Mouse (Mus musculus) T-helper 2 cell (primary cell): ENCODE measurements around the gene Ap4m1.
"Not testable (repeated sequence)": the region's sequence is repeated elsewhere in the genome, so short reads cannot be mapped to it uniquely, and the experiment has no call there.

Experiments used
- in situ Hi-C: fragments of 300-600 bp; cut with MboI, MseI; formaldehyde crosslinking; loops from one replicate; pipeline ENCODE4 v1.15.1; 2025; ENCODE audit warnings: high pct_unique_total_duplicates

Ap4m1 gene

GRCm38 (mm10) chr5:138194755-138195345 is 23.0 kb downstream of the Ap4m1 start:
- in situ Hi-C loops: no loop called here

- in situ Hi-C loops: no loop called here
Observed at GRCm38 (mm10) chr5:138195463-138195862, 23.7 kb downstream of the Ap4m1 start.

GRCm38 (mm10) chr5:138199576-138199975 is 27.8 kb downstream of the Ap4m1 start:
- in situ Hi-C loops: no loop called here

GRCm38 (mm10) chr5:138202086-138202485 is 30.3 kb downstream of the Ap4m1 start:
- in situ Hi-C loops: no loop called here

- in situ Hi-C loops: no loop called here
Observed at GRCm38 (mm10) chr5:138207253-138207652, 35.5 kb downstream of the Ap4m1 start.

GRCm38 (mm10) chr5:138207873-138208272 is 36.1 kb downstream of the Ap4m1 start:
- in situ Hi-C loops: no loop called here

- in situ Hi-C loops: not testable (repeated sequence)
Observed at GRCm38 (mm10) chr5:138216632-138217031, 44.8 kb downstream of the Ap4m1 start.

- in situ Hi-C loops: loop anchor here (10.0 kb wide), 1 partner anchor 435 kb away; no protein-coding TSS in a partner anchor
Observed at GRCm38 (mm10) chr5:138219864-138220263, 48.1 kb downstream of the Ap4m1 start.

GRCm38 (mm10) chr5:138222111-138222510 is 50.3 kb downstream of the Ap4m1 start:
- in situ Hi-C loops: loop anchor here (10.0 kb wide), 1 partner anchor 433 kb away; no protein-coding TSS in a partner anchor

GRCm38 (mm10) chr5:138223287-138223686 is 51.5 kb downstream of the Ap4m1 start:
- in situ Hi-C loops: loop anchor here (10.0 kb wide), 1 partner anchor 432 kb away; no protein-coding TSS in a partner anchor

GRCm38 (mm10) chr5:138225700-138226099 is 53.9 kb downstream of the Ap4m1 start, which contains the start of gene Nxpe5:
Gene Nxpe5, plus strand, starts transcription at chr5:138225898.
- in situ Hi-C loops: loop anchor here (10.0 kb wide), 1 partner anchor 429 kb away; no protein-coding TSS in a partner anchor

GRCm38 (mm10) chr5:138226491-138226890 is 54.7 kb downstream of the Ap4m1 start:
- in situ Hi-C loops: loop anchor here (10.0 kb wide), 1 partner anchor 428 kb away; no protein-coding TSS in a partner anchor

- in situ Hi-C loops: loop anchor here (10.0 kb wide), 1 partner anchor 427 kb away; no protein-coding TSS in a partner anchor
Observed at GRCm38 (mm10) chr5:138227367-138227766, 55.6 kb downstream of the Ap4m1 start.

- in situ Hi-C loops: loop anchor here (10.0 kb wide), 1 partner anchor 427 kb away; no protein-coding TSS in a partner anchor
Observed at GRCm38 (mm10) chr5:138228026-138228425, 56.2 kb downstream of the Ap4m1 start.

GRCm38 (mm10) chr5:138229511-138229910 is 57.7 kb downstream of the Ap4m1 start:
- in situ Hi-C loops: loop anchor here (10.0 kb wide), 1 partner anchor 425 kb away; no protein-coding TSS in a partner anchor
